Mouse (Mus musculus) adrenal gland, adult 18-20 months (tissue): ENCODE measurements around the gene Tmem213. TPM values are rescaled to one million over a fixed set of nuclear protein-coding genes. Genes with fewer than 3 reads are reported as not detected.

Source experiments
- DNase-seq, 2 experiments: peaks; one replicate each; pipeline ENCODE4 v3.0.0; 2021 to 2022; ENCODE audit warnings: low spot score in 2 of 2
- long read RNA-seq, 2 experiments: library from polyadenylated mRNA; stranded (forward); transcript quantifications; one replicate each; pipeline ENCODE4 v2.0.0; 2021
- total RNA-seq, 2 experiments: library from RNA; stranded (reverse); gene quantifications; 1 replicate in 1 of 2; 2 replicates in 1 of 2; pipeline ENCODE4 v1.2.3; 2021

Tmem213 gene
- not detected for total RNA-seq
- long read RNA-seq, experiment 1, result 0 reads
- long read RNA-seq, experiment 2, result 0 reads

GRCm38 (mm10) chr6:38109160-38109795 is at the start of gene Tmem213:
Gene Tmem213 (plus strand): TSS chr6:38109255.
- DNase-seq, result no peak

GRCm38 (mm10) chr6:38064621-38065020 is 44.4 kb upstream of the Tmem213 start:
- no peak for DNase-seq

- no peak for DNase-seq
Measured at GRCm38 (mm10) chr6:38065122-38065500, 43.9 kb upstream of the Tmem213 start.

GRCm38 (mm10) chr6:38065501-38066122 is 43.4 kb upstream of the Tmem213 start:
- no peak for DNase-seq

- peak in 1 of 2 experiments; percentile 22 for DNase-seq
Measured at GRCm38 (mm10) chr6:38066215-38066614, 42.8 kb upstream of the Tmem213 start.

GRCm38 (mm10) chr6:38071256-38071655 is 37.8 kb upstream of the Tmem213 start:
- no peak for DNase-seq

GRCm38 (mm10) chr6:38072137-38072796 is 36.8 kb upstream of the Tmem213 start:
- DNase-seq, result no peak

- DNase-seq, result no peak
Measured at GRCm38 (mm10) chr6:38073592-38073991, 35.5 kb upstream of the Tmem213 start.

GRCm38 (mm10) chr6:38080364-38080763 is 28.7 kb upstream of the Tmem213 start:
- no peak for DNase-seq

- DNase-seq, result no peak
Measured at GRCm38 (mm10) chr6:38081727-38082341, 27.2 kb upstream of the Tmem213 start.

- DNase-seq, result no peak
Measured at GRCm38 (mm10) chr6:38083204-38083603, 25.9 kb upstream of the Tmem213 start.

GRCm38 (mm10) chr6:38087242-38088026 is 21.6 kb upstream of the Tmem213 start:
- no peak for DNase-seq

- no peak for DNase-seq
Measured at GRCm38 (mm10) chr6:38092539-38092938, 16.5 kb upstream of the Tmem213 start.

- no peak for DNase-seq
Measured at GRCm38 (mm10) chr6:38094701-38095100, 14.4 kb upstream of the Tmem213 start.

- no peak for DNase-seq
Measured at GRCm38 (mm10) chr6:38096961-38097370, 12.1 kb upstream of the Tmem213 start.

GRCm38 (mm10) chr6:38102216-38102795 is 6.7 kb upstream of the Tmem213 start:
- no peak for DNase-seq

- no peak for DNase-seq
Measured at GRCm38 (mm10) chr6:38103775-38104174, 5.3 kb upstream of the Tmem213 start.

GRCm38 (mm10) chr6:38105924-38106323 is 3.1 kb upstream of the Tmem213 start:
- no peak for DNase-seq

GRCm38 (mm10) chr6:38108449-38108848 is 606 bp upstream of the Tmem213 start:
- no peak for DNase-seq

GRCm38 (mm10) chr6:38109871-38110270 is 816 bp downstream of the Tmem213 start:
- DNase-seq, result no peak

- DNase-seq, result no peak
Measured at GRCm38 (mm10) chr6:38110859-38111258, 1.8 kb downstream of the Tmem213 start.
